Mouse (Mus musculus) MEL (cell line): ENCODE measurements around the gene Vps39. TPM values are rescaled to one million over a fixed set of nuclear protein-coding genes. Genes with fewer than 3 reads are reported as not detected.

Experiments
- DNase-seq: peaks from one replicate; pipeline ENCODE4 v3.0.0; 2011; ENCODE audit warnings: low read depth, low spot score
- H3K27ac ChIP-seq: 2 replicates; pipeline ENCODE4 v1.5.1; 2012; ENCODE audit warnings: low read depth, mild to moderate bottlenecking, control low read depth, low read length, moderate library complexity; ENCODE audit not compliant: control insufficient read depth
- H3K27me3 ChIP-seq, 2 experiments: fragments of 150-350 bp in 1 of 2; sonication (generic) in 1 of 2; 2 replicates each; pipeline ENCODE4 v1.6.1; 2012; ENCODE audit warnings: low read length in 2 of 2, mild to moderate bottlenecking in 2 of 2, improper control_type of control experiment in 1 of 2, moderate library complexity in 1 of 2; ENCODE audit not compliant: insufficient read depth in 2 of 2, control insufficient read depth in 1 of 2
- H3K36me3 ChIP-seq, 2 experiments: 2 replicates each; pipeline ENCODE4 v1.6.1; 2012 to 2014; ENCODE audit warnings: low read length in 2 of 2, improper control_type of control experiment in 1 of 2, inconsistent platforms in 1 of 2, mild to moderate bottlenecking in 1 of 2; ENCODE audit not compliant: insufficient read depth in 2 of 2, control insufficient read depth in 1 of 2
- H3K4me1 ChIP-seq, 2 experiments: fragments of 150-350 bp in 1 of 2; sonication (generic) in 1 of 2; 2 replicates each; pipeline ENCODE4 v1.6.1; 2012; ENCODE audit warnings: low read length in 2 of 2, improper control_type of control experiment in 1 of 2, mild to moderate bottlenecking in 1 of 2; ENCODE audit not compliant: insufficient read depth in 2 of 2, control insufficient read depth in 1 of 2
- H3K4me3 ChIP-seq, 2 experiments: fragments of 150-350 bp in 1 of 2; sonication (generic) in 1 of 2; 2 replicates each; pipeline ENCODE4 v1.5.1; 2012; ENCODE audit warnings: low read depth in 2 of 2, low read length in 2 of 2, mild to moderate bottlenecking in 2 of 2, moderate library complexity in 2 of 2, control low read depth in 1 of 2, improper control_type of control experiment in 1 of 2; ENCODE audit not compliant: control insufficient read depth in 1 of 2, insufficient read depth in 1 of 2
- H3K79me2 ChIP-seq: 2 replicates; pipeline ENCODE4 v1.6.1; 2012; ENCODE audit warnings: mild to moderate bottlenecking, low read length, moderate library complexity; ENCODE audit not compliant: control insufficient read depth, poor library complexity, insufficient read depth
- H3K9ac ChIP-seq: 2 replicates; pipeline ENCODE4 v1.6.1; 2012; ENCODE audit warnings: low read depth, mild to moderate bottlenecking, control low read depth, low read length, moderate library complexity; ENCODE audit not compliant: control insufficient read depth, poor library complexity, severe bottlenecking
- H3K9me3 ChIP-seq: fragments of 150-350 bp; sonication (generic); replicated peaks from 2 replicates; pipeline ENCODE4 v1.6.1; 2012; ENCODE audit warnings: mild to moderate bottlenecking, low read length, improper control_type of control experiment, moderate library complexity; ENCODE audit not compliant: insufficient read depth
- CTCF ChIP-seq, 3 experiments: IDR thresholded peaks in 2 of 3; conservative IDR thresholded peaks in 1 of 3; 2 replicates each; pipeline ENCODE4 v1.5.1; 2011 to 2012; ENCODE audit warnings: low read length in 3 of 3, low read depth in 2 of 3, mild to moderate bottlenecking in 2 of 3, improper control_type of control experiment in 1 of 3, inconsistent platforms in 1 of 3, mixed read lengths in 1 of 3, moderate library complexity in 1 of 3; ENCODE audit not compliant: control insufficient read depth in 1 of 3, insufficient read depth in 1 of 3, poor library complexity in 1 of 3, severe bottlenecking in 1 of 3
- E2F4 ChIP-seq: IDR thresholded peaks from 2 replicates; pipeline ENCODE4 v1.6.1; 2011; ENCODE audit warnings: low read depth, low read length, improper control_type of control experiment, borderline replicate concordance
- ELF1 ChIP-seq: IDR thresholded peaks from 2 replicates; pipeline ENCODE4 v1.6.1; 2014; ENCODE audit warnings: low read depth, mild to moderate bottlenecking, inconsistent platforms, low read length, improper control_type of control experiment, moderate library complexity
- ETS1 ChIP-seq: IDR thresholded peaks from 2 replicates; pipeline ENCODE4 v1.6.1; 2012; ENCODE audit warnings: low read depth, mild to moderate bottlenecking, inconsistent platforms, low read length, improper control_type of control experiment, moderate library complexity
- GATA1 ChIP-seq: IDR thresholded peaks from 2 replicates; pipeline ENCODE4 v1.6.1; 2011; ENCODE audit warnings: low read depth, low read length, improper control_type of control experiment
- HCFC1 ChIP-seq: IDR thresholded peaks from 2 replicates; pipeline ENCODE4 v1.6.1; 2012; ENCODE audit warnings: low read depth, mild to moderate bottlenecking, inconsistent platforms, low read length, improper control_type of control experiment, moderate library complexity
- JUND ChIP-seq: IDR thresholded peaks from 2 replicates; pipeline ENCODE4 v1.6.1; 2011; ENCODE audit warnings: low read depth, mild to moderate bottlenecking, improper control_type of control experiment, low read length
- MAFK ChIP-seq: IDR thresholded peaks from 2 replicates; pipeline ENCODE4 v1.6.1; 2011; ENCODE audit warnings: low read depth, mild to moderate bottlenecking, low read length, improper control_type of control experiment, borderline replicate concordance
- MAX ChIP-seq: IDR thresholded peaks from 2 replicates; pipeline ENCODE4 v1.6.1; 2011; ENCODE audit warnings: low read length, improper control_type of control experiment
- MEF2A ChIP-seq: IDR thresholded peaks from 2 replicates; pipeline ENCODE4 v1.6.1; 2014; ENCODE audit warnings: low read depth, mild to moderate bottlenecking, inconsistent platforms, low read length, improper control_type of control experiment; ENCODE audit not compliant: poor library complexity, insufficient replicate concordance, severe bottlenecking; ENCODE audit errors: extremely low read depth
- MXI1 ChIP-seq: IDR thresholded peaks from 2 replicates; pipeline ENCODE4 v1.6.1; 2011; ENCODE audit warnings: mild to moderate bottlenecking, low read depth, low read length, improper control_type of control experiment
- MYB ChIP-seq: IDR thresholded peaks from 2 replicates; pipeline ENCODE4 v1.6.1; 2011; ENCODE audit warnings: mild to moderate bottlenecking, low read depth, low read length, improper control_type of control experiment
- MYC ChIP-seq: IDR thresholded peaks from 2 replicates; pipeline ENCODE4 v1.6.1; 2011; ENCODE audit warnings: low read depth, mild to moderate bottlenecking, low read length, improper control_type of control experiment, moderate library complexity
- NELFE ChIP-seq: IDR thresholded peaks from 2 replicates; pipeline ENCODE4 v1.6.1; 2011; ENCODE audit warnings: low read depth, low read length, improper control_type of control experiment
- NRF1 ChIP-seq: IDR thresholded peaks from 2 replicates; pipeline ENCODE4 v1.6.1; 2014; ENCODE audit warnings: low read depth, mild to moderate bottlenecking, inconsistent platforms, low read length, improper control_type of control experiment, moderate library complexity; ENCODE audit not compliant: poor library complexity, insufficient read depth, severe bottlenecking
- POLR2A ChIP-seq, 2 experiments: IDR thresholded peaks; 2 replicates each; pipeline ENCODE4 v1.6.1; 2011 to 2012; ENCODE audit warnings: low read length in 2 of 2, mild to moderate bottlenecking in 2 of 2, control low read depth in 1 of 2, improper control_type of control experiment in 1 of 2, low read depth in 1 of 2, moderate library complexity in 1 of 2; ENCODE audit not compliant: control insufficient read depth in 1 of 2, insufficient read depth in 1 of 2, poor library complexity in 1 of 2
- POLR2AphosphoS2 ChIP-seq: IDR thresholded peaks from 2 replicates; pipeline ENCODE4 v1.6.1; 2011; ENCODE audit warnings: low read length, improper control_type of control experiment
- POLR2AphosphoS5 ChIP-seq: IDR thresholded peaks from 2 replicates; pipeline ENCODE4 v1.6.1; 2012; ENCODE audit warnings: low read depth, borderline replicate concordance, mild to moderate bottlenecking, inconsistent platforms, low read length, moderate library complexity, mixed read lengths
- RAD21 ChIP-seq: IDR thresholded peaks from 2 replicates; pipeline ENCODE4 v1.6.1; 2011; ENCODE audit warnings: mild to moderate bottlenecking, low read depth, low read length, improper control_type of control experiment
- RCOR1 ChIP-seq: IDR thresholded peaks from 2 replicates; pipeline ENCODE4 v1.6.1; 2012; ENCODE audit warnings: low read depth, mild to moderate bottlenecking, inconsistent platforms, low read length, improper control_type of control experiment
- SMC3 ChIP-seq: IDR thresholded peaks from 2 replicates; pipeline ENCODE4 v1.6.1; 2011; ENCODE audit warnings: low read depth, low read length, improper control_type of control experiment
- TAL1 ChIP-seq: IDR thresholded peaks from 2 replicates; pipeline ENCODE4 v1.6.1; 2012; ENCODE audit warnings: mild to moderate bottlenecking, inconsistent platforms, low read length, moderate library complexity, mixed read lengths
- USF1 ChIP-seq: IDR thresholded peaks from 2 replicates; pipeline ENCODE4 v1.6.1; 2014; ENCODE audit warnings: low read depth, mild to moderate bottlenecking, inconsistent platforms, low read length, improper control_type of control experiment, moderate library complexity
- USF2 ChIP-seq, 2 experiments: IDR thresholded peaks; 2 replicates each; pipeline ENCODE4 v1.6.1; 2011 to 2012; ENCODE audit warnings: improper control_type of control experiment in 2 of 2, low read length in 2 of 2, borderline replicate concordance in 1 of 2, inconsistent platforms in 1 of 2, low read depth in 1 of 2, mild to moderate bottlenecking in 1 of 2; ENCODE audit not compliant: insufficient read depth in 1 of 2
- ZKSCAN1 ChIP-seq: IDR thresholded peaks from 2 replicates; pipeline ENCODE4 v1.6.1; 2012; ENCODE audit warnings: low read depth, mild to moderate bottlenecking, inconsistent platforms, low read length, improper control_type of control experiment, moderate library complexity
- ZMIZ1 ChIP-seq: IDR thresholded peaks from 2 replicates; pipeline ENCODE4 v1.6.1; 2012; ENCODE audit warnings: low read depth, mild to moderate bottlenecking, inconsistent platforms, low read length, improper control_type of control experiment, moderate library complexity
- polyA plus RNA-seq, 2 experiments: library from polyadenylated mRNA; stranded (reverse) in 1 of 2; unstranded in 1 of 2; fragments of >175 nt in 1 of 2; fragments of >200 nt in 1 of 2; gene quantifications; 2 replicates each; pipeline versions ENCODE4 v1.2.1 to v1.2.4; 2012; ENCODE audit warnings: low replicate concordance in 2 of 2, low read depth in 1 of 2; ENCODE audit not compliant: insufficient read length in 2 of 2, insufficient read depth in 1 of 2, missing spikeins in 1 of 2
- total RNA-seq: library from RNA; depleted of rRNA; stranded (reverse); fragments of 300-350 nt; gene quantifications from 2 replicates; pipeline ENCODE4 v1.2.3, GENCODE M21; 2012

The Vps39 gene
- total and polyA plus RNA-seq, 3 experiments: 19.6 to 20.9 TPM; not detected in 1

GRCm38 (mm10) chr2:120387291-120387690 lies 34.4 kb upstream of the Vps39 start:
- Histone ChIP-seq H3K9ac (no peak overlapping the region), H3K9me3 (no peaks in the 10 kb centered on the region)

GRCm38 (mm10) chr2:120386264-120386663 lies 33.3 kb upstream of the Vps39 start:
- H3K79me2 ChIP-seq: no peaks in the 10 kb centered on the region
- H3K9me3 ChIP-seq: no peaks in the 10 kb centered on the region
- no peak overlapping the region for H3K27ac ChIP-seq
- H3K36me3 ChIP-seq: peaks cover 0 to 38% of the 10 kb centered on the region in 2 experiments; a peak in 2 of 4 replicates
- DNase-seq: no peak
- H3K4me3 ChIP-seq: no peak overlapping the region
- H3K27me3 ChIP-seq: no peaks in the 10 kb centered on the region
- H3K9ac ChIP-seq: no peak overlapping the region
- TF ChIP-seq ZKSCAN1: no peak
- no peak for TF ChIP-seq MYB
- TF ChIP-seq CTCF (IDR thresholded peaks at IDR 0.05 in 2 of 3, conservative IDR thresholded peaks at IDR 0.05 in 1 of 3; ENCODE audit: control insufficient read depth in 1 of 3, insufficient read depth in 1 of 3, low read depth in 2 of 3, low read length in 3 of 3, poor library complexity in 1 of 3, severe bottlenecking in 1 of 3): no peak
- no peak for TF ChIP-seq RCOR1
- TF ChIP-seq E2F4: no peak
- TF ChIP-seq ELF1: no peak
- TF ChIP-seq USF2 (IDR thresholded peaks at IDR 0.05; ENCODE audit: borderline replicate concordance in 1 of 2, insufficient read depth in 1 of 2, low read depth in 1 of 2, low read length in 2 of 2): no peak
- TF ChIP-seq NELFE: no peak
- no peak for TF ChIP-seq GATA1
- TF ChIP-seq ETS1: no peak
- TF ChIP-seq ZMIZ1: no peak
- no peak for TF ChIP-seq RAD21
- no peak for TF ChIP-seq TAL1
- TF ChIP-seq MAFK: no peak
- no peak for TF ChIP-seq MAX
- TF ChIP-seq, all 39 proteins: peak for 0
- no peaks in the 10 kb centered on the region for H3K4me1 ChIP-seq

More at GRCm38 (mm10) chr2:120387291-120387690, 34.4 kb upstream of the Vps39 start:
- H3K4me1 ChIP-seq: no peaks in the 10 kb centered on the region
- H3K79me2 ChIP-seq: no peaks in the 10 kb centered on the region
- peaks cover 0 to 34% of the 10 kb centered on the region in 2 experiments; a peak in 2 of 4 replicates for H3K36me3 ChIP-seq
- no peak for TF ChIP-seq E2F4
- TF ChIP-seq HCFC1: no peak
- TF ChIP-seq MAX: no peak
- TF ChIP-seq MYC: no peak
- TF ChIP-seq POLR2A (IDR thresholded peaks at IDR 0.05; ENCODE audit: control insufficient read depth in 1 of 2, insufficient read depth in 1 of 2, low read depth in 1 of 2, low read length in 2 of 2, poor library complexity in 1 of 2): no peak
- TF ChIP-seq USF2 (IDR thresholded peaks at IDR 0.05; ENCODE audit: borderline replicate concordance in 1 of 2, insufficient read depth in 1 of 2, low read depth in 1 of 2, low read length in 2 of 2): no peak
- TF ChIP-seq MYB: no peak
- TF ChIP-seq SMC3: no peak
- no peak for TF ChIP-seq MXI1
- TF ChIP-seq MAFK: no peak
- TF ChIP-seq JUND: no peak
- TF ChIP-seq MEF2A: no peak
- TF ChIP-seq RAD21: no peak
- no peak for TF ChIP-seq ZKSCAN1
- TF ChIP-seq TAL1: no peak
- TF ChIP-seq NRF1: no peak
- TF ChIP-seq POLR2AphosphoS2: no peak
- no peak for TF ChIP-seq POLR2AphosphoS5
- no peak for TF ChIP-seq USF1
- H3K4me3 ChIP-seq: no peak overlapping the region
- DNase-seq: no peak
- no peaks in the 10 kb centered on the region for H3K27me3 ChIP-seq
- no peak overlapping the region for H3K27ac ChIP-seq
